Mouse (Mus musculus): ENCODE data around the gene Rflnb. TPM values are rescaled to one million over a fixed set of nuclear protein-coding genes. Genes with fewer than 3 reads are reported as not detected.

Gene Rflnb
- polyA plus RNA-seq, 1 experiment from 2014 or later = 54.4 TPM

- no peaks in the 10 kb centered on the region for H3K27me3 ChIP-seq (replicated peaks; ENCODE audit: insufficient read depth, low read length)
- H3K9ac ChIP-seq (replicated peaks; ENCODE audit: low read depth) = no peak overlapping the region
- H3K27ac ChIP-seq (ENCODE audit: low read length) = no peak overlapping the region
- peaks cover 5% of the 10 kb centered on the region; the same call in 1 of the 2 replicates for H3K4me1 ChIP-seq (ENCODE audit: insufficient read depth, low read depth, low read length)
- no peak for TF ChIP-seq CTCF (IDR thresholded peaks at IDR 0.05)
- TF ChIP-seq EP300 (IDR thresholded peaks at IDR 0.05) = no peak
- H3K36me3 ChIP-seq (ENCODE audit: insufficient read depth, low read length) = 0 out of 2 replicates have a peak, but pooled peaks cover 1% of the 10 kb centered on the region
- no peak overlapping the region for H3K4me2 ChIP-seq (replicated peaks; ENCODE audit: low read depth, low read length)
- ATAC-seq (no peak), DNase-seq (ENCODE audit: low spot score) (no peak)
- no peaks in the 10 kb centered on the region for H3K9me3 ChIP-seq (ENCODE audit: low read length)
- WGBS = 70% methylated on average over 4 of the region's 4 CpGs
- H3K4me3 ChIP-seq (ENCODE audit: low read depth, low read length) = no peak overlapping the region
Observed at GRCm38 (mm10) chr11:76040761-76041376, 13.3 kb upstream of the Rflnb start.

GRCm38 (mm10) chr11:76040106-76040505 is 12.5 kb upstream of the Rflnb start:
- no peak for ATAC-seq
- no peak overlapping the region for H3K4me3 ChIP-seq (ENCODE audit: low read depth, low read length)
- no peak for TF ChIP-seq EP300 (IDR thresholded peaks at IDR 0.05)
- no peaks in the 10 kb centered on the region for H3K9me3 ChIP-seq (ENCODE audit: low read length)
- H3K4me2 ChIP-seq (replicated peaks; ENCODE audit: low read depth, low read length) = no peak overlapping the region
- no peak for DNase-seq (ENCODE audit: low spot score)
- H3K4me1 ChIP-seq (ENCODE audit: insufficient read depth, low read depth, low read length) = peaks cover 5% of the 10 kb centered on the region; the same call in 1 of the 2 replicates
- H3K27me3 ChIP-seq (replicated peaks; ENCODE audit: insufficient read depth, low read length) = no peaks in the 10 kb centered on the region
- no peak overlapping the region for H3K27ac ChIP-seq (ENCODE audit: low read length)
- no peaks in the 10 kb centered on the region for H3K36me3 ChIP-seq (ENCODE audit: insufficient read depth, low read length)
- 82% methylated on average over 8 of the region's 8 CpGs for WGBS
- H3K9ac ChIP-seq (replicated peaks; ENCODE audit: low read depth) = no peak overlapping the region

GRCm38 (mm10) chr11:76039271-76040053 is 11.9 kb upstream of the Rflnb start:
- Histone ChIP-seq H3K9me3 (ENCODE audit: low read length) (no peaks in the 10 kb centered on the region), H3K27ac (ENCODE audit: low read length) (0 out of 2 replicates have a peak overlapping the region, but pooled peaks have one; percentile 5), H3K36me3 (ENCODE audit: insufficient read depth, low read length) (no peaks in the 10 kb centered on the region), H3K9ac (replicated peaks; ENCODE audit: low read depth) (no peak overlapping the region), H3K4me3 (ENCODE audit: low read depth, low read length) (no peak overlapping the region), H3K27me3 (replicated peaks; ENCODE audit: insufficient read depth, low read length) (no peaks in the 10 kb centered on the region), H3K4me2 (replicated peaks; ENCODE audit: low read depth, low read length) (no peak overlapping the region), H3K4me1 (ENCODE audit: insufficient read depth, low read depth, low read length) (peaks cover 5% of the 10 kb centered on the region; the same call in 1 of the 2 replicates)
- ATAC-seq (peak; percentile 62), DNase-seq (ENCODE audit: low spot score) (peak; percentile 63)
- 87% methylated on average over 3 of the region's 3 CpGs for WGBS
- TF ChIP-seq CTCF (IDR thresholded peaks at IDR 0.05) = no peak
- TF ChIP-seq EP300 (IDR thresholded peaks at IDR 0.05) = peak; percentile 11; the same call in 1 of the 2 replicates

GRCm38 (mm10) chr11:76037581-76038294 is 10.2 kb upstream of the Rflnb start:
- H3K9ac ChIP-seq (replicated peaks; ENCODE audit: low read depth) = no peak overlapping the region
- no peaks in the 10 kb centered on the region for H3K27me3 ChIP-seq (replicated peaks; ENCODE audit: insufficient read depth, low read length)
- DNase-seq (ENCODE audit: low spot score) = no peak
- ATAC-seq = peak; percentile 31
- TF ChIP-seq CTCF (IDR thresholded peaks at IDR 0.05) (no peak), EP300 (IDR thresholded peaks at IDR 0.05) (no peak)
- H3K36me3 ChIP-seq (ENCODE audit: insufficient read depth, low read length) = no peaks in the 10 kb centered on the region
- H3K4me1 ChIP-seq (ENCODE audit: insufficient read depth, low read depth, low read length) = 0 out of 2 replicates have a peak, but pooled peaks cover 3% of the 10 kb centered on the region
- H3K4me2 ChIP-seq (replicated peaks; ENCODE audit: low read depth, low read length) = no peak overlapping the region
- no peak overlapping the region for H3K27ac ChIP-seq (ENCODE audit: low read length)
- 30% methylated on average over 6 of the region's 6 CpGs for WGBS
- no peak overlapping the region for H3K4me3 ChIP-seq (ENCODE audit: low read depth, low read length)
- no peaks in the 10 kb centered on the region for H3K9me3 ChIP-seq (ENCODE audit: low read length)

- Histone ChIP-seq H3K4me3 (ENCODE audit: low read depth, low read length) (no peak overlapping the region), H3K27me3 (replicated peaks; ENCODE audit: insufficient read depth, low read length) (no peaks in the 10 kb centered on the region), H3K4me1 (ENCODE audit: insufficient read depth, low read depth, low read length) (0 out of 2 replicates have a peak, but pooled peaks cover 3% of the 10 kb centered on the region), H3K27ac (ENCODE audit: low read length) (no peak overlapping the region), H3K9ac (replicated peaks; ENCODE audit: low read depth) (no peak overlapping the region), H3K36me3 (ENCODE audit: insufficient read depth, low read length) (no peaks in the 10 kb centered on the region), H3K9me3 (ENCODE audit: low read length) (no peaks in the 10 kb centered on the region), H3K4me2 (replicated peaks; ENCODE audit: low read depth, low read length) (no peak overlapping the region)
- DNase-seq (ENCODE audit: low spot score) (no peak), ATAC-seq (no peak)
- TF ChIP-seq CTCF (IDR thresholded peaks at IDR 0.05) (no peak), EP300 (IDR thresholded peaks at IDR 0.05) (no peak)
- 84% methylated on average over 8 of the region's 8 CpGs for WGBS
Observed at GRCm38 (mm10) chr11:76035182-76035581, 7.6 kb upstream of the Rflnb start.

DNA sequence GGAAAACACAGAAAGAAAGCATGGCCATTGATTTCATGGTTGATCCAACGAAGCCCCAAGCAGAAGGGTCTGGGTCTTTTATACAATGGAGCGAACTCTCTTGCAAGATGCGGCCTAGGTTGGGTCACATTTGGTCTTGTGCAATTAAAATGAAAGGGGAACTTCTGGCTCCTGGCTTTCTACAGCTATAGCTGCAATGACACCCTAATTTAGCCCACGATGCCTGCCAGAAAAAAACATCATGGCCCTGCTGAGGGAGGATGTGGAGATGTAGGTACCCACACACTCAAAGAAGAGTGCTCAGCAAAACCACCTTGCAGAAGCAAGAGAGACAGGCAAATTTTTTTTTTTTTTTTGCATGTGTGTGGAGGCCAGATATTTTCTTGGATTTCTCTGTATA is 6.3 kb upstream of the Rflnb start:
- Histone ChIP-seq H3K4me3 (ENCODE audit: low read depth, low read length) (no peak overlapping the region), H3K9ac (replicated peaks; ENCODE audit: low read depth) (no peak overlapping the region), H3K4me2 (replicated peaks; ENCODE audit: low read depth, low read length) (no peak overlapping the region), H3K4me1 (ENCODE audit: insufficient read depth, low read depth, low read length) (0 out of 2 replicates have a peak, but pooled peaks cover 3% of the 10 kb centered on the region), H3K9me3 (ENCODE audit: low read length) (no peaks in the 10 kb centered on the region), H3K27me3 (replicated peaks; ENCODE audit: insufficient read depth, low read length) (no peaks in the 10 kb centered on the region), H3K27ac (ENCODE audit: low read length) (0 out of 2 replicates have a peak overlapping the region, but pooled peaks have one; percentile 38), H3K36me3 (ENCODE audit: insufficient read depth, low read length) (no peaks in the 10 kb centered on the region)
- WGBS = 79% methylated on average over 4 of the region's 4 CpGs
- TF ChIP-seq EP300 (IDR thresholded peaks at IDR 0.05) = no peak
- TF ChIP-seq CTCF (IDR thresholded peaks at IDR 0.05) = no peak
- ATAC-seq = no peak
- no peak for DNase-seq (ENCODE audit: low spot score)

Data from lung, postnatal 0 days (tissue).